In genomic region chr13:111286461-111287385, GRCm38 (mm10) we compare ENCODE assay signal across 10 mouse cellular contexts. TPM values are rescaled to one million over a fixed set of nuclear protein-coding genes. Genes with fewer than 3 reads are reported as not detected.
DNase-seq lines count a peak whose midpoint lies in the region; ATAC-seq lines count a peak whose summit lies in the region.
"Had no signal": no experiment of that assay in that cellular context is flagged by ENCODE, and none has a peak within 500 bp of the region (broad histone marks: within the 10 kb centered on the region; RNA-seq: fewer than 3 reads in every experiment).

No protein-coding gene starts in this region.

- no peak overlapping the region for H3K27ac ChIP-seq in forebrain, embryonic 11.5 days (ENCODE audit: low read depth, low read length)
- no peak overlapping the region for H3K27ac ChIP-seq in forebrain, embryonic 15.5 days (replicated peaks)
- H3K27ac ChIP-seq: macrophage; stomach, embryonic 15.5 days had no signal

- intact Hi-C loops in left cerebral cortex, postnatal 4 days (cut with DNase I), result no loop called here

- H3K36me3 ChIP-seq in splenic B cell, adult 2 months (ENCODE audit: control insufficient read depth, insufficient read depth, low read length, poor library complexity, severe bottlenecking), result no peaks in the 10 kb centered on the region
- no peaks in the 10 kb centered on the region for H3K36me3 ChIP-seq in forebrain, embryonic 11.5 days (ENCODE audit: control insufficient read depth, insufficient read depth, low read length)
- no peaks in the 10 kb centered on the region for H3K36me3 ChIP-seq in forebrain, embryonic 15.5 days
- H3K36me3 ChIP-seq: stomach, embryonic 15.5 days had no signal

- H3K4me1 ChIP-seq in forebrain, embryonic 11.5 days (replicated peaks; ENCODE audit: control insufficient read depth, insufficient read depth, low read length), result no peaks in the 10 kb centered on the region
- no peaks in the 10 kb centered on the region for H3K4me1 ChIP-seq in forebrain, embryonic 15.5 days

- no peak overlapping the region for H3K4me3 ChIP-seq in forebrain, embryonic 11.5 days (ENCODE audit: low read depth, low read length)
- H3K4me3 ChIP-seq in forebrain, embryonic 15.5 days, result no peak overlapping the region
- H3K4me3 ChIP-seq: stomach, embryonic 15.5 days had no signal

- no peak overlapping the region for H3K9ac ChIP-seq in forebrain, embryonic 11.5 days (ENCODE audit: low read length)
- H3K9ac ChIP-seq in forebrain, embryonic 15.5 days (replicated peaks), result no peak overlapping the region
- H3K9ac ChIP-seq: stomach, embryonic 15.5 days had no signal

- WGBS in forebrain, embryonic 11.5 days, result 95% methylated on average over 10 of the region's 10 CpGs
- WGBS in forebrain, embryonic 15.5 days, result 88% methylated on average over 10 of the region's 10 CpGs

- no peaks in the 10 kb centered on the region for H3K27me3 ChIP-seq in splenic B cell, adult 2 months (ENCODE audit: control insufficient read depth, insufficient read depth, low read length, poor library complexity, severe bottlenecking)
- H3K27me3 ChIP-seq in forebrain, embryonic 11.5 days (ENCODE audit: control insufficient read depth, insufficient read depth, low read length), result no peaks in the 10 kb centered on the region
- H3K27me3 ChIP-seq in forebrain, embryonic 15.5 days, result no peaks in the 10 kb centered on the region
- H3K27me3 ChIP-seq: stomach, embryonic 15.5 days had no signal

- H3K9me3 ChIP-seq in forebrain, embryonic 11.5 days (ENCODE audit: control insufficient read depth, low read length), result no peaks in the 10 kb centered on the region; the same call in 1 of the 2 replicates
- H3K9me3 ChIP-seq in forebrain, embryonic 15.5 days, result no peaks in the 10 kb centered on the region
- H3K9me3 ChIP-seq: stomach, embryonic 15.5 days had no signal

- no peak overlapping the region for H3K4me2 ChIP-seq in forebrain, embryonic 11.5 days (ENCODE audit: low read depth, low read length, severe bottlenecking)
- H3K4me2 ChIP-seq in forebrain, embryonic 15.5 days (replicated peaks), result no peak overlapping the region
- H3K4me2 ChIP-seq: stomach, embryonic 15.5 days had no signal

- no peak for ATAC-seq in forebrain, embryonic 11.5 days (replicated peaks; ENCODE audit: low FRiP score)
- no peak for ATAC-seq in forebrain, embryonic 15.5 days (replicated peaks)

- peak; percentile 38 for DNase-seq in left cerebral cortex, postnatal 4 days
- no peak for DNase-seq in left cerebral cortex, adult 11 months (ENCODE audit: low spot score)
- peak; percentile 69 for DNase-seq in cerebellum, adult 8-10 months
- peak; percentile 45 for DNase-seq in layer of hippocampus, adult 9-11 months
- DNase-seq in splenic B cell, adult 2 months (ENCODE audit: low read depth, low spot score), result peak; percentile 45
- no peak for DNase-seq in forebrain, embryonic 11.5 days (ENCODE audit: low spot score)
- DNase-seq in embryo, embryonic 11 days, result no peak

RNA-seq across cellular contexts. Expression of gene Actbl2, which starts 31.9 kb away (rescaled TPM):
- not detected for total RNA-seq in left cerebral cortex, postnatal 4 days (2021)
- not detected in 2 replicates for polyA plus RNA-seq in forebrain, embryonic 11.5 days (2014; fragmentation: Nextera tagmentation; extraction: Ambion mirVana)
- polyA plus RNA-seq in forebrain, embryonic 15.5 days (2015; fragmentation: Nextera tagmentation; extraction: Ambion mirVana), result not detected in 2 replicates
- polyA plus RNA-seq: macrophage had no signal

Comparison
In these comparisons a context has a peak if more than half of its experiments do, and no peak if none do; other contexts are left out.
1. DNase-seq: peak in left cerebral cortex, postnatal 4 days (single experiment), cerebellum, adult 8-10 months (single experiment), layer of hippocampus, adult 9-11 months (single experiment) and splenic B cell, adult 2 months (single experiment); none in left cerebral cortex, adult 11 months (single experiment), forebrain, embryonic 11.5 days (single experiment) and embryo, embryonic 11 days (single experiment).